Mouse (Mus musculus) forebrain, embryonic 11.5 days (tissue): ENCODE measurements around the gene Ackr4. TPM values are rescaled to one million over a fixed set of nuclear protein-coding genes. Genes with fewer than 3 reads are reported as not detected.

Experiments
- ATAC-seq: fragments of 200-750 bp; cut with Nextera tagmentation; replicated peaks from 2 replicates; pipeline ENCODE4 v1.8.0; 2017; ENCODE audit warnings: moderate TSS enrichment; ENCODE audit not compliant: low FRiP score
- DNase-seq: peaks from one replicate; pipeline ENCODE4 v3.0.0-alpha.2; 2017; ENCODE audit warnings: low spot score
- H3K27ac ChIP-seq: fragments of 300-500 bp; sonication (generic); 2 replicates; pipeline ENCODE4 v1.5.1; 2014; ENCODE audit warnings: low read depth, low read length
- H3K27me3 ChIP-seq: fragments of 300-500 bp; sonication (generic); 2 replicates; pipeline ENCODE4 v1.6.1; 2014; ENCODE audit warnings: mild to moderate bottlenecking, low read length, mixed read lengths; ENCODE audit not compliant: control insufficient read depth, insufficient read depth
- H3K36me3 ChIP-seq: fragments of 300-500 bp; sonication (generic); 2 replicates; pipeline ENCODE4 v1.6.1; 2014; ENCODE audit warnings: mild to moderate bottlenecking, low read length, moderate library complexity, mixed read lengths; ENCODE audit not compliant: control insufficient read depth, insufficient read depth
- H3K4me1 ChIP-seq: fragments of 300-500 bp; sonication (generic); replicated peaks from 2 replicates; pipeline ENCODE4 v1.6.1; 2014; ENCODE audit warnings: low read length, mixed read lengths; ENCODE audit not compliant: control insufficient read depth, insufficient read depth
- H3K4me2 ChIP-seq: fragments of 300-500 bp; sonication (generic); 2 replicates; pipeline ENCODE4 v1.6.1; 2014; ENCODE audit warnings: low read depth, mild to moderate bottlenecking, low read length, moderate library complexity, mixed read lengths; ENCODE audit not compliant: severe bottlenecking
- H3K4me3 ChIP-seq: fragments of 300-500 bp; sonication (generic); 2 replicates; pipeline ENCODE4 v1.5.1; 2014; ENCODE audit warnings: low read depth, low read length
- H3K9ac ChIP-seq: fragments of 300-500 bp; sonication (generic); 2 replicates; pipeline ENCODE4 v1.6.1; 2014; ENCODE audit warnings: low read length
- H3K9me3 ChIP-seq: fragments of 300-500 bp; sonication (generic); 2 replicates; pipeline ENCODE4 v1.6.1; 2016; ENCODE audit warnings: low read length, mixed read lengths; ENCODE audit not compliant: control insufficient read depth
- WGBS: fragments of 180-500 bp; shearing (Covaris S2); extraction: QIAGEN DNeasy Blood & Tissue Kit; methylation state at CpG from one replicate; pipeline ENCODE4 v1.1.7; 2014; 5-methylcytosine and 5-hydroxymethylcytosine counted together
- polyA plus RNA-seq: library from polyadenylated mRNA; unstranded; fragments of >200 nt; fragmentation: Nextera tagmentation; extraction: Ambion mirVana; gene quantifications from 2 replicates; pipeline ENCODE4 v1.2.1, GENCODE M21; 2014

Ackr4 gene
- polyA plus RNA-seq, 1 experiment from 2014 or later = 0.64 TPM

DNA sequence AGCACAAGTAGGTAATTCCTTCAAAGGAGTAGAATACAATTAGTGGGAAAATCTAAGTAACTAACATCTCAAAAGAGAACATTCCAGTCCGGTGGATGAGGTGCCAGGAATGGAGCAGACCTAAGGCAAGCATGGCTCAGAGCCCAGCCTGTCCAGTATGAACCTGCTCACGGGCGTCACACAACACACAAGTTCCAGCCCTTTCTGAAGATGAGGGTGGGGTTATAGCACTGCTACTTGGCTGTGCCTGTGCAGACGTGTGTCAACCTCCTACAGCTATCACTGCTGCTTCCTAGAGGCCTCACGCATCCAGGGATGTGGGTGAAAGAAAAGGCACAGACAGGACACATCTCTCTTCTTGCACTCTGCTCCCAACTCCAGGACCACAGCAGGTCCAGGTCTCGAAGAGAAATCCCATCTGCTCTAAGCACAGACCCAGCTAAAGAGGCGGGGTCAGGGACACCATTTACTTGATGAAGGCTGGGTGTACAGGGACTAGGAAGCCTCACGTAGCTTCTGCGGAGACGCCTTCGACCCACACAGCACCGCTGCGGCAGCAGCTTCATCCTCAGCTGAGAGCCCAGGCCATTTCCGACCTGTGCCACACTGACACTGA lies 28.5 kb upstream of the Ackr4 start:
- Histone ChIP-seq H3K4me1 (no peaks in the 10 kb centered on the region), H3K9ac (no peak overlapping the region), H3K27me3 (no peaks in the 10 kb centered on the region), H3K9me3 (no peaks in the 10 kb centered on the region), H3K36me3 (peaks cover 22% of the 10 kb centered on the region; the same call in 1 of the 2 replicates), H3K4me2 (no peak overlapping the region), H3K27ac (no peak overlapping the region), H3K4me3 (no peak overlapping the region)
- 96% methylated on average over 14 of the region's 14 CpGs for WGBS
- ATAC-seq (no peak), DNase-seq (no peak)

DNA sequence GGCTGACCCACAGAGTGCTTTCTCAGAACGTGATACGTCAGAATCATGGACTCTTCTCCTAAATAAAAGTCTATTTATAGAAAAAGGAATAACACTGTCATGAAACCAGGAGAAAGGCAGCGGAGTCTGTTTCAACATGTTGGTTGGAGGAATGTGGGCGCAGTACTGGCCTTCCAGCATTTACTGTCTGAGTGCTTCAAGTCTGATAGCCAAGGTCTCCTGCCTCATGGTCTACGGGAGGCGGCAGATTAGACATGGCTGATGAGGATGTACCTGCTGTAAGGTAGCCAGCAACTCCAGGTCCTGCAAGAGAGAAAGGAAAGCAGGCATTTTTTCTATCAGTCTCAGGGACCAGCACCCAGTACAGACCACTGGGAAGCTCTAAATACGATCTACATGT lies 25.4 kb upstream of the Ackr4 start:
- H3K9me3 ChIP-seq = no peaks in the 10 kb centered on the region
- WGBS = 95% methylated on average over 7 of the region's 7 CpGs
- H3K9ac ChIP-seq = no peak overlapping the region
- no peak overlapping the region for H3K4me3 ChIP-seq
- no peak overlapping the region for H3K4me2 ChIP-seq
- DNase-seq (no peak), ATAC-seq (no peak)
- peaks cover 20% of the 10 kb centered on the region; the same call in 1 of the 2 replicates for H3K36me3 ChIP-seq
- no peaks in the 10 kb centered on the region for H3K4me1 ChIP-seq
- no peaks in the 10 kb centered on the region for H3K27me3 ChIP-seq
- H3K27ac ChIP-seq = no peak overlapping the region

DNA sequence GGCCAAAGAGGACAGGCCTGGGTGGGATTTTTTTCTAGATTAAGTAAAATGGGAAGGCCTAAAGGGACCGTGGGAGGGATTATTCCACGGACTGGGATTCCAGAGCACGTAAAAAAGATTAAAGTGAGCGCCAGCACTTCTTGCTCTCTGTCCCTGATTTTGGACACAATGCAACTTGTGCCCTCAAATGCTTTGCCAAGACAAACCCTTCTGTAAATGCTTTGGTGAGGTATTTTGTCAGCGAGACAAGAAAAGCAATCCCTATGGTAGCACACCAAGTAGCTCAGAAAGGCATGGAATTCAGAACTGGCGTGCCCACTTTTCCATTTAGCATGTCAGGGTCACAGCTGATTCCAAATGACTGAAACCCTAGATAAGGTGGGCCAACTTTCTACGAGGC lies 22.2 kb upstream of the Ackr4 start:
- Histone ChIP-seq H3K27me3 (no peaks in the 10 kb centered on the region), H3K4me2 (no peak overlapping the region), H3K9me3 (no peaks in the 10 kb centered on the region), H3K36me3 (peaks cover 9% of the 10 kb centered on the region; the same call in 1 of the 2 replicates), H3K4me1 (no peaks in the 10 kb centered on the region), H3K9ac (no peak overlapping the region), H3K4me3 (no peak overlapping the region), H3K27ac (no peak overlapping the region)
- DNase-seq = no peak
- no peak for ATAC-seq
- WGBS = 87% methylated on average over 7 of the region's 7 CpGs

GRCm38 (mm10) chr9:104146683-104147082 lies 19.9 kb upstream of the Ackr4 start:
- no peak overlapping the region for H3K27ac ChIP-seq
- H3K9ac ChIP-seq = no peak overlapping the region
- no peaks in the 10 kb centered on the region for H3K27me3 ChIP-seq
- no peaks in the 10 kb centered on the region for H3K9me3 ChIP-seq
- H3K4me2 ChIP-seq = no peak overlapping the region
- 83% methylated on average over 7 of the region's 7 CpGs for WGBS
- H3K4me3 ChIP-seq = no peak overlapping the region
- H3K4me1 ChIP-seq = no peaks in the 10 kb centered on the region
- H3K36me3 ChIP-seq = no peaks in the 10 kb centered on the region; the same call in 1 of the 2 replicates
- no peak for DNase-seq
- no peak for ATAC-seq

DNA sequence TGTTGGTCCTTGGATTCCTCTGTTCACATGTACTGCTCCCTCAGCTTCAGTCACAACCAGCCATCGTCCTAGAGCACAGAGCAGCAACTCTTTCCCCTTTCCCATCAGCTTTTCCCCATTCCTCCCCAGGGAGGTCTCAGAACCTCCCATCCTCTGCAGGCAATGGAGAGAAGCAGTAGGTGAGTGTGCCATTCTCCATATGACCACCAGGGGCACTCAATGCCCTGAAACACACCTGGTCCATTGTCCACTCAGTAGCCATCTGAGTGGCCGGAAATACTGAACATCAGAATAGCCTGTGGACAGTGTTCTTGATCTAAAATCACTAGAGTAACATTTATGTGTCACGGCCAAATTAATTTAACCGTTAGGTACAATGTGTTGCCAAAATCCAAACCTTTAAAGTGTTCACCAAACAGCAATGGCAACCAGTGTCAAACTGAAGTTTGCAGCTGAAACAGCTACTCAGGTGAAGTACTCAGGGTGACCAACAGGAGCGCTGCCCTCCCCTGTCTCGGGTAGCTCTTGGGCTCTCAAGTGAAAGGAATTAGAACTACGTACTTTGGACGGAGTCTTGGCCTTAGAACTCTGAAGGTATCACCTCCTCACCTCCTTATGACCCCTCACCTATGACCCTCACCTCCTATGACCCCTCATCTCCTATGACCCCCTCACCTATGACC lies 17.7 kb upstream of the Ackr4 start:
- Histone ChIP-seq H3K4me2 (no peak overlapping the region), H3K27me3 (no peaks in the 10 kb centered on the region), H3K4me3 (no peak overlapping the region), H3K27ac (no peak overlapping the region), H3K9me3 (no peaks in the 10 kb centered on the region), H3K9ac (no peak overlapping the region), H3K4me1 (no peaks in the 10 kb centered on the region), H3K36me3 (no peaks in the 10 kb centered on the region)
- DNase-seq = no peak
- ATAC-seq = no peak
- WGBS = 82% methylated on average over 8 of the region's 8 CpGs

DNA sequence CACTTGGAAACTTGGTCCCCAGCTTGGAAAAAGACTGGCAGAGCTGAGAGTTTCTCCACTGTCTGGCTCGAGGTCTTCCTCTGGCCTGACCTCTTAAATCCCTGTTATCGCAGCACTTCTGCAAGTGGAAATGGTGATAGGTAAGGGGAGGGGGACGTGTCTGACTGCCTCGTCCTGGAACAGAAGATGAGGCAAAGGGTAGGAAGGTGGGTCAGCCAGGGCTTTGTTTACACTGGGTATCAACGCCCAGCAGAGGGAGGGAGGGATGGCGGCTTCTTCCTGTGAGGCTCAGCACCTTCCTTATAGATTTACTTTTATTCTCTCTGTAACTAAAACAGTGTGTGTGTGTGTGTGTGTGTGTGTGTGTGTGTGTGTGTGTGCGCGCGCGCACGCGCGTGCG lies 16.1 kb upstream of the Ackr4 start:
- Histone ChIP-seq H3K9me3 (no peaks in the 10 kb centered on the region), H3K36me3 (no peaks in the 10 kb centered on the region), H3K4me3 (no peak overlapping the region), H3K27ac (no peak overlapping the region), H3K9ac (no peak overlapping the region), H3K4me2 (no peak overlapping the region), H3K4me1 (no peaks in the 10 kb centered on the region), H3K27me3 (no peaks in the 10 kb centered on the region)
- WGBS = 89% methylated on average over 14 of the region's 14 CpGs
- ATAC-seq (no peak), DNase-seq (no peak)

DNA sequence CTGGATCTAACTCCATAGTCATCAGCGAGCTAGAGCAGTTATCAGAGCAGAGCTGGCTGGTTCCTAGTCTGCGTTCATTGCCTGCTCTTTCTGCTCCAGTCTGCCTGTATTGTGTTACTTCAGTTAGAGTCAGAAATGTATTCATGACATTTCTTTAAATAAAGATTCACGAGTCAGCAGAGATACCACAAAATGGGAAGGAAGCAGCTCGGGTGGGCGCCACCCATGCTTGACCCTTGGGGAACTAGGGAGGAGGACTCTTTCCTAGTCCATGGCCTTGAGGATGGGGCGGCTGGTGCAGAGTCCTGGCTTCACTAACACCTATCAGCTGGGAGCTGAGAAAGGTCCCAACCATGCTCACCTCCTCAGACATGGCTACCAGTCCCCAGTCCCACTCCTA lies 13.6 kb upstream of the Ackr4 start:
- 84% methylated on average over 6 of the region's 6 CpGs for WGBS
- Histone ChIP-seq H3K27ac (no peak overlapping the region), H3K36me3 (no peaks in the 10 kb centered on the region), H3K4me3 (no peak overlapping the region), H3K9ac (no peak overlapping the region), H3K27me3 (no peaks in the 10 kb centered on the region), H3K9me3 (no peaks in the 10 kb centered on the region), H3K4me1 (no peaks in the 10 kb centered on the region), H3K4me2 (no peak overlapping the region)
- DNase-seq (no peak), ATAC-seq (no peak)

DNA sequence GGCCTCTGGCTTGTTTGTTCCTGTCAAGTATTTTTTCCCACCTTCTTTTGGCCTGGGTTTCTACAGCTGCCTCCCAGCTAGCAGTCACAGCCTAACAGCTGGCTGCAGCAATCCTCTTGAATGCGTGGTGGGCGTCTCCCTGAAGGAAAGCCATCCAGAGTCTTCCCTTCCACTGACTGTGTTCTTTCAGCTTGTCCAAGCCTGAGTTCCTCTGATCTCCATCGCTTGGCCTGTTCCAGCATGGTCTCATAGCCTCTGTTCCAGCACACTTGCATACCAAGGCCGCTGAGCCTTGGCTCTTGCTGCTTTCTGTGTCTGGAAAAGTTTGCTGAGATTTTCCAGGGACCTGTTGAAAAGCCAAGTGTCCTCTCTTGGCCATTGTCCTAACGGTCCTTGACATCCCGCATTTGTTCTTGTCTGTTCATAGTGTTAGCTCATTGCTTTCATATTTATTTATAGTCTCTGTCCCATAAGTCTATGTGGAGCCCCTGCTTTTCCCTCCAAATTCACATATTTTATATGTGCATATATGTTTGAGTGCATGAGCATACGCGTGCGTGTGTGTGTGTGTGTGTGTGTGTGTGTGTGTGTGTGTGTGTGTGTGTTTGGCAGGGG lies 3.5 kb upstream of the Ackr4 start:
- ATAC-seq (no peak), DNase-seq (no peak)
- 92% methylated on average over 9 of the region's 9 CpGs for WGBS
- Histone ChIP-seq H3K9me3 (no peaks in the 10 kb centered on the region), H3K27me3 (no peaks in the 10 kb centered on the region), H3K27ac (no peak overlapping the region), H3K4me2 (no peak overlapping the region), H3K4me3 (no peak overlapping the region), H3K36me3 (no peaks in the 10 kb centered on the region), H3K4me1 (peaks cover 3% of the 10 kb centered on the region; the same call in 1 of the 2 replicates), H3K9ac (no peak overlapping the region)
